Mouse (Mus musculus) T-helper 2 cell (primary cell): ENCODE results near the gene Nfix.

Experiments used
- in situ Hi-C: fragments of 300-600 bp; cut with MboI, MseI; formaldehyde crosslinking; loops from one replicate; pipeline ENCODE4 v1.15.1; 2025; ENCODE audit warnings: high pct_unique_total_duplicates

Gene Nfix

DNA sequence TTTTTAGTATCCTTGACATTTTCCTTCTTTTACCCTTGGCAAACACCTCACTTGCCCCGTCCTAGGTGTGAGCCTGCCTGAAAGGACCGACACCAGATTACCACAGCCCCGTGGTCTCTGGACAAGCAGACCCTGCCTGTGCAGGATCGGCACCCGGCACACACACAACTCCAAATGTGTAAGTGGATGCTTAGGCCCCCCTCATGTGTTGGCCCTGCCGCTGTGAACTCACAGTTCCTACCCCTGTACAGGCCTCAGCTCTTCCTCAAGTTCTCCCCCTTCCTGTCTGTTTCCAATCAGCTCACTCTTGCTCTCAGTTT lies 77.7 kb downstream of the Nfix start:
- in situ Hi-C loops: no loop called here

DNA sequence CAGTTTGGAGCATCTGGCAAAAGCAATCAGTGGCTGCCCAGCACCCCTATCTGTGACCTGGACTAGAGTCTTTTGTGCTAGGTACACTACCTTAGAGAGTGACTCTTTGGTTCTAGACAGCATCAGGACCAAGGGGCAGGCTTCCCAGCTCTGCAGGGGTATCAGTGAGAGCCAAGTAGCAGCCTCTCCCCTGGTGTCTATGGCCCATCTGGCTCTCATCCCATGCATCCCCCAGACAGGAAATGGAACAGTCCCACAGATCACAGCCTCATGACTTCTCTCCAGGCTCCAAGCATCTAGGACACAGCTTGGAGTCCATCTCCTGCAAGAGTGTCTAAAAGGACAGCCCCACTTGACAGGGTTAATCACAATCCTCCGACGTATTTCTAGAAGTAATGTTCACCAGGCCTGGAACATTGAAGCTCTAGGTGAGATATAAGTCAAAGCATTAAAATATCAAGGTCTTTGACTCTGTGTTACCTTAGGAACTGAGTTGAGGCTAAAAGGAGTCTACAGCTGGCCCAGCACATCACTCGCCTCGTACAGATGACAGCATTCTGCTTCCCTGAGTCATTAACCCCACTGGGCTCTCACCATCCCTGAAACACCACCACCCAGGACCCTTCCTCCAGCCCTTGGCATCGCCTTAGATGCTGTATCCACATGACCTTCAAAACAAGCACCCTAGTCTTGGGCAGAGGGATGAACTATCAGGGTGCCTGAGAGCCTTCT lies 81.0 kb downstream of the Nfix start:
- in situ Hi-C loops: no loop called here

DNA sequence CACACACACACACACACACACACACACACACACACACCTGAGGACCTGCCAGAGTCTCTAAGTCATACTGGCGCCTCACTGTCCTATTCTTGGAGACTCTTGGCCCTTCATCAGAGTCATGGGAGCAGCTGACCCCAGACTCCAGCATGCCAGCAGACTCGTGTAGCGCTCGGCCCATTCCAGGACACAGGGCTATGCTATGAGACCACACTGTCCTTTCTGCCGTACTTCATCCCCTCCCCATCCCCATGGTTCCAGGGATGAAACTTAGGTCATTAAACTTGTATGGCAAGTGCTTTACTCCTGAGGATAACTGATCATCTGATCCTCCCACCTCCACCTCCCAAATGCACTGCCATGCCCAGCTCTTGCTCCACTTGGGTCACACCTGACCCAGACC lies 81.7 kb downstream of the Nfix start:
- in situ Hi-C loops: no loop called here

DNA sequence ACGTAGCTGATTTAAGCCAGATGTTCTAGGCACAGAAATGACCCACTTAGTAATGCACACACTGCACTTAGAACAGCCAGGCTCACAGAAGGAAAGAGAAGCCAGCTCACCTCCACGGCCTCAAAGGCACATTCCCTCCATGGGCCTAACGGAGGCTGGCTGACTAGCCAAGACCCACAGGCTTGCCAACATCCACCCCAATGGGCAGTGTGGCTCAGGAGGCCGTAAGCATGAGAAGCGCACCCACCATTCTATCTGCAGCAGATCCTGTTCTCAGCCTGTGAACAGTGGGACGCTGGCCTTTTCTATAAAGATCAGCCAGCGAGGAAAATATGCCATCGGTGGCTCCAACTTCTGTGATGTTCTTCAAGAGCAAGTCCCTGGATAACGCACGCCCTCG lies 83.4 kb downstream of the Nfix start:
- in situ Hi-C loops: no loop called here

DNA sequence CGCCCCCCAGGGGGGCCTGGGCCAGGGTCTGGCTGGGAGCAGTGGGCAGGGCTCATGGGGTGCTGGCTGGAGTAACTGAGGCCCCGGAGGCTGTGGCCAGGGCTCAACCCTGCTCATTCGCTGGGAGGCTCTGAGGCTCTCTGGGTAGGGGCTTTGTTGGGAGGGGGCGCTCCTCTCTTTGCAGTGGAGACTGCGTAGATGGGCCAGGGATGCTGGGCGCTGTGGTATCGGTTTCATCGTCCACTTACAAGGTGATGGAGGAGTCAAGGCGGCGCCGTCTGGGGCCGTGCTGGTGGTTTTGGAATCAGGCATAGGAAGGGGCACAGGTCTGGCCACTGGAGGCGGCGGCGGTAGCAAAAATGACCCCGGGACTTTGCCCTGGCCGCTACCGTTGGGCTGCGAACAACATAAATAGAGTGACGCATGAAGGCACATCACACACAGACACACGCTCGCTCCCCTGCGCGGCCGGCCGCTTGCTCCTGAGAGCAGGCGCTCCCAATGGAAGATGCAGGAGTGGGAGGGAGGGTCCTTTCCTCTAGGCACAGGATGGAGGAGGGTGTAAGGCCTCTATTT lies 84.2 kb downstream of the Nfix start:
- in situ Hi-C loops: no loop called here

DNA sequence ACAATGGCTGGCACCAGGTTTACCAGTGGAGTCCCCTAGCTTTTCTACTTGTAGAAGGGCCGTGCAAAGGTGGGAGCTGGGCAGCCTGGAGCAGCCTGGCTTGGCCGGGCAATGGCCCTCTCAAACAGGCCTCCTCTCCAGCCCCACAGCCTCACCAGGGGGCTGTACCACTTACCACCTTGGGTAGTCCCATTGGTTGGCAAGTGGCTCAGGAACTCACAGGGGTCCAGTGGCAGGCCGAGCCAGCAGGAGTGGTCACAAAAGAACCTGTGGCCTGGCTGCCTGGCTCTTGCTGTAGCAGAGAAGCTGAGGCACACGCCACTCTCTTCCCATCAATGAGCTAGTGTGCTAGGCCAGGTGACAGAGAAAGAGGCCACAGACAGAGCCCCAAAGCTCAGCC lies 86.0 kb downstream of the Nfix start:
- in situ Hi-C loops: loop anchor here (5.0 kb wide), 1 partner anchor 38 kb away; no protein-coding TSS in a partner anchor

DNA sequence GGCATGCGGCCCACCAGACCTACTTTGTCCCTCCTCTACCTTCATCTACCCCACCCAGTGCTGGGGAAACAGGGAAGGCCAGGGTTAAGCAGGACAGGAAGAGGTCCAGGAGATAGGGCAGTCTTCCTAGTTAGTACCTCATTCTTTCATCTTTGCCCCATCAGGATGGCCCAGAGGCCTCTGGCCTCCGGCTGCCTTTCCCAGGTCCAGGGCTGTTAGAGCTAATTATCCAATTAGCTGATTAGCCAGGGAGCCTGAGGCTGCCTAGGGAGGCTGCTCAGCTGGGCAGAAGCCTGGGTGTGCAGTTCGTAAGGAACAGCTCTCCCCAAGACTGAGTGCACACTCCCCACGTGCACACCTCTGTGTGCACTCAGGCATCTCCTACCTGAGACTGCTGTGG lies 86.8 kb downstream of the Nfix start:
- in situ Hi-C loops: loop anchor here (5.0 kb wide), 1 partner anchor 39 kb away; no protein-coding TSS in a partner anchor

DNA sequence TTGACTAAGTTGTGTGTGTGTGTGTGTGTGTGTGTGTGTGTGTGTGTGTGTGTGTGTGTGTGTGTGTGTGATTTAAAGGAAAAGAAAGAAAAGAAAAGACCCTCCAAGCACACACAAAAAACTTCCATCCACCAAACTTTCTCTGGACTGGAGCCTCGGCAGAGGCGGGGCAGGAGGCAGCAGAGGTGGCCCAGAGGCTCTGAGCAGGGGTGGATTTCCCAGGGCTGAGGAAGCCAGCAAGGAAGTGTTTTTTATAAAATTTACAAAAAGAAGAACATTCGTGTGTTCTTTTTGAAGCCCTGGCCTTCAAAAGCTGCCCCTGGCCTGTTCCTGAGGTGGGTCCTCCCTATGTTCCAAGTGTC lies 87.4 kb downstream of the Nfix start:
- in situ Hi-C loops: loop anchor here (5.0 kb wide), 1 partner anchor 40 kb away; no protein-coding TSS in a partner anchor

DNA sequence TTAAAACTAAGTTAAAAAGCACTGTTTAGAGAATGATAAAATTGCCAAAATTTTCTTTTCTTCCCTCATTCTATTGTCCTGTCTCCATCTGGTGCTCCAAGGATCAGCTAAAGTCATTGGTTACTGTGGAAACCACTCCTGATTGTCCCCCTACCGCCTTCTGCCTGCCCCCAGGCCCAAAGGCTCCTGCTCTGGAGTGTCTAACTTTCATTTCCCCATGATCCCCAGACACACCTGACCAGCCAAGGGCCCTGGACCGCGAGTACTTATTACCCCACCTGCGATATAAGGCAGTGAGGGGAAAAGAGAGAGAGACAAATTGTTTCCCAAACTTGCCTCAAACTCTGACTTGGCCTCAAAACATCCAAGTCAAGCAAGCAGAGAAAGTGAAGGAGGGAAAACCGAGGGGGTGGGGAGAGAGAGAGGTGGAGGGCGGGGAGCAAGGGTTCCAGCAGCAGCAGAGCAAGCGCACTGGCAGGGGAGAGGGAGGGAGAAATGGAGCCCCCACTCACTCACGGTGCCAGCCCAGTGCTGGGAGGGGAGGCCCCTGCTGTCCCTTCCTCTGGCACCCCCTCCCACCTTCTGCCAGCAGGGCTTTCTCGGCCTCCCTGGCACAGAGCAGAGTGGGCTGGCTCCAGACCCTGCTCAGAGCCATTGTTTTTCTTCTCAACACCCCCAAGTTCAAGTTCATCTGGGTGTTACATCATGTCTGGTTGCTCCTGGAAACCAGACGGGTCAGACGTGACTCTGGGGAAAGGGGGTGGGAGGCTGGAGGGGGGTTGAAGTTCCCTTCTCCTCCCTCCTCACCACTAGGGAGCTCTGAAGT lies 88.0 kb downstream of the Nfix start:
- in situ Hi-C loops: loop anchor here (5.0 kb wide), 1 partner anchor 40 kb away; no protein-coding TSS in a partner anchor

DNA sequence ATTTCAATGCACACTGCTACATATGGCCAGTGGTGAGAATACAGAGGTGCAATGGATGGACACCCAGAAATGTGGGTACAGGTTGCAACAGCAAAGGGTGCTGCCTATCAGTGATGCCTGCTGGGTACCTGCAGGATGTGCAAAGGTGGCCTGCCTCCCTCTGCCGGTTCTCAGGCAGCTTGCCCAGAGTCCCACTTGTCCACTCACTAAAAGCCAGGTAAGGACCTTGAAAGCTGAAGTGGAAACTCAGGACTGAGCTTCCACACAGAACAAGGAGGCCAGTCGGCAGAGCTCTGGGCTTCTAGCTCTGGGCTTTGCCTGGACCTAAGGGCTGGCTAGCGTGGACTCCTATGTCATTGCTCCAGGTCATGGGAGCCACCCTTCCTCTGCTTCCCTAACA lies 88.8 kb downstream of the Nfix start:
- in situ Hi-C loops: loop anchor here (5.0 kb wide), 1 partner anchor 41 kb away; no protein-coding TSS in a partner anchor

DNA sequence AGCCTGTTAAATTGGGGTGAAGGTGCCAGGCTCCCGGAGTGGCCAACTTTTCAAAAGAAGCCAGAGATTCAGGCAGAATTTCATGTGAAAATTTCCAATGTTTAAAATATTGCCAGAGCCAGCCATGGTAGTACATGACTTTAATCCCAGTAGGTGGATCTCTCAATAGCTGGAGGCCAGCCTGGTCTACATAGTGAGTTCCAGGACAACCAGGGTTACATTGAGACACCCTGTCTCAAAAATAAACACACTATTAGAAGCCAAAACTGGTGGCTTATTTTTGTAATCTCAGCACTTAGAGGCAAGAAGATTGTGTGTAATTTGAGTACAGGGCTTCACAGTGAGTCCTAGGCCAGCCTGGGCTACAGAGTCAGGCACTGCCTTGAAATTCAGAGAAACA lies 90.2 kb downstream of the Nfix start:
- in situ Hi-C loops: loop anchor here (5.0 kb wide), 2 partner anchors 42 to 102 kb away; no protein-coding TSS in a partner anchor

DNA sequence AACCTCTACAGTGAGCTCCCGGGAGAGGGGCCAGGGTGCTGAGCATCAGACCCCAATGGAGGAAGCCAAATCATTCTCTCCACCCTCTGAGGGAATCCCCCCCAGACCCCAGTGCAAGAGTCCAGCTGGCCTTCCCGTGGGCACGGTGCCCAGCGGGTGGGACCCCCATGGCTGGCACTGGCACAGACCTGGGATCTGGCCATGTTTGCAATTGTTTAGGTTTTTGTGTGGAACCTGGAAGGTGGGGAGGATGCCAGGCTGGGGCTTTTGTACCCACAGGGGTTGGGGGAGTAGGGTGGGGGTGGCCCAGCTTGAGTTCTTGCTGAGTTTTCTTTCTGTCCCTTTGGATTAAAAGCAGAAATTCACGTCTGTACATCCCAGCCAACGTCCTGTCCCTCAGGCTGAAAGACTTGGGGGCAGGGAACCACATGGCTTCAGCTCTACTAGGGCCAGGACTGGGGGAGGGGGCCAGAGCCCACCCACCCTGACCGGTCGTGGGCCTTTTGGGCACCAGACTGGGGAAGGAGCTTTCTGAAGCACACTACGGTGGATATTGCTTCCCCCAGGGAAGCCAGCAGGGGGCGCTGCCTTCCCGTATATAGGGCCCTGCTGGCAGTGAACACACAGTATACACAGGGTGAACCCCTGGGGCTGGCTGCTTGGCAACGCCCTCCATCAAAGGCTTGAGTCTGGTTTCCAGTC lies 91.2 kb downstream of the Nfix start:
- in situ Hi-C loops: loop anchor here (5.0 kb wide), 1 partner anchor 103 kb away; no protein-coding TSS in a partner anchor

DNA sequence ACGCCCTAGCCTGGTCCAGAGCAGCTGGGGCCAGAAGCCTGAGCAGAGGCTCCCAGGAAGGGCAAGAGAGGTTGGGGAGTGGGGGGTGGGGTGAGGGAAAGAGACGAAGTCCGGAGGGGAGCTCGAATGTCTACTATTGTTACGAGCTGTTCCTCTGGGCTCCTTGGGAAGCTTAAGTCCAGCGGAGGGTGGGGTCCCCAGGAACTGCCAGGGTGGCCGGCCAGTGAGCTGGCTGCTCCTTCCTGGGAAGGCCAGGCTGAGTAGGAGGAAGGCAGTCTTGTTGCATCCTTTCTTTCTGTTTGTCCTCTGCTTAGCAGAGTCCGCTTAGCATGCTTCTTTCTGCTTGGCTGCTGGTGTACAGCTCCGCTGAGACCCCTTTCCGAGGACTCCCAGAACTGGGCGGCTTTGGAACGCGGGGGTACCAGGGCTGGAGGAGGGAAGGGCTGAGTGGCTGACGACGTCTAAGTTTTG lies 92.0 kb downstream of the Nfix start:
- in situ Hi-C loops: loop anchor here (5.0 kb wide), 1 partner anchor 104 kb away; no protein-coding TSS in a partner anchor

DNA sequence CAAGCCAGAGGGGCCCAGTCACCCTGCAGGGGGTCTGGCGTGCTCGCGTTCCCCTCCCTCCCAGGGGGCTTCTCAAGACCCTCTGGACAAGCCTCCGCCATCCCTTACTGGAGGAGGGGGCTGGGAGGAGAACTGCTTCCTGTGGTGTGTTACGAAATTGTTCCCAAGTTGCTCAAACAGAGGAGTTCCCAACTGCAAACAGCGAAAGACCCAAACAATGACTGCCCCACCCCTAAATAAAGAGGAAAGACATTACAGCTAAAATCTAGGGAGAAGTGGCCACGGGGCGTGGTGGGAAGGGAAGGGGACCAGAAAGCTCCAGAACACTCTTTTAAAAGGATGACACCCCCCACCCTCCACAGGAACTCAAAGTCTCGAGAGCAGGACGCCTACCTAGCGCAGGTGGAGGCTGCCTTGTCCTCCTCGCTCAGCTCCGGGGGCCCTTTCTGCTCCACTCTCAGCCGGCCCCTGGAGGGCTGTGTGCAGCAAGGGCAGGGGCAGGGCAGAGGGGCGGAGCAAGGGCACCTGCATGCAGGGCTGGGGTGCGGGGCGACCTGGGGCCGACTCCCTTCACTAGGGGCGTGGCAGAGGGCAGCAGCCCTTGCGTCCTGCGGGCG lies 92.8 kb downstream of the Nfix start:
- in situ Hi-C loops: loop anchor here (5.0 kb wide), 1 partner anchor 105 kb away; no protein-coding TSS in a partner anchor

DNA sequence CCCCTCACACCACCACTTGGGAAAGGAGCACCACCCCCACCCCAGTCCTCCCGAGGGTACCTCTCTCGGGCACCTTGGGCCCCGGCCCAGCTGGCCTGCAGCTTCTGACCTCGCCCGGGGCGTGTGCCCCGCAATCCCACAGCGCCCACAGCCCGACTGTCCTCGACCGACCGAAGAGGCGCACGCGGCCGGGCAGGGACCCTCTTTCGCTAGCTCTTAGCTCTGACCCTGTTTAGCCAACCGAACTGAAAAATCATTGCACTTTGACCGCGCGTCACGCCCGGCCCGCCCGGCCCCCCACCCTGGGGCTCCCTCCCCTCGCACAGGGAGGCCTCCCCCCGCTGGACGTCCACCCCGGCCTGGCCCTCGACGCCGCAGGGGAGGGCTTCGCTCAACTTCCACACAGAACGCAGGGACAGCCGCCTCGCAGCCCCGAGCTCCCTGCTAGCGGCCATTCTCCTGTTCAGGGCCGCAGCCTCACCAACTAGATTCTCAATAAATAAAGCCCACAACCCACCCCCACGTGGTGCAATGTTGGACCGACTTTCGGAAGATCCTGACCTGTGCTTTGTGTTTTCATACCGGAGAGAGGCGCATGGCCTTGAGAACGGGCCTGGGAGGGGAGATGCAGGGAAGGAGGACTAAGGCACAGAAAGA lies 93.4 kb downstream of the Nfix start:
- in situ Hi-C loops: loop anchor here (5.0 kb wide), 1 partner anchor 106 kb away; no protein-coding TSS in a partner anchor

DNA sequence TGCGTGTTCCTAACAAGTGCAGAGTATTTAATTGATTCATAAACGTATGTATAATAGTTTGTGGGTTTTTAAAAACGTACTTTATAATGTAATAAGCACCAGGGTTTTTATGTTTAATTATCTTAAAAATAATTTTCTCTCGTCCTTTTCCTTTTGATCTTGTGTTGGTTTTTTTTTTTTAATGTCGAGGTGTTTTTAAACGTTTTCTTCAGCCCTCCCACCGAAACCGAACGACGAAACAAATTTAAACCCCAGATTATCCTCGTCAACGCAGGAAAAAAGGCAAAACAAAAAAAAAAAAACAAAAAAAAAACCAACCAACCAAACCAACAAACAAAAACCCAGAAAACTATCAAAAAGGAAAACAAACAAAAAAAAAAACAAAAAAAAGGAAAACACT lies 94.2 kb downstream of the Nfix start:
- in situ Hi-C loops: loop anchor here (5.0 kb wide), 1 partner anchor 106 kb away; no protein-coding TSS in a partner anchor

DNA sequence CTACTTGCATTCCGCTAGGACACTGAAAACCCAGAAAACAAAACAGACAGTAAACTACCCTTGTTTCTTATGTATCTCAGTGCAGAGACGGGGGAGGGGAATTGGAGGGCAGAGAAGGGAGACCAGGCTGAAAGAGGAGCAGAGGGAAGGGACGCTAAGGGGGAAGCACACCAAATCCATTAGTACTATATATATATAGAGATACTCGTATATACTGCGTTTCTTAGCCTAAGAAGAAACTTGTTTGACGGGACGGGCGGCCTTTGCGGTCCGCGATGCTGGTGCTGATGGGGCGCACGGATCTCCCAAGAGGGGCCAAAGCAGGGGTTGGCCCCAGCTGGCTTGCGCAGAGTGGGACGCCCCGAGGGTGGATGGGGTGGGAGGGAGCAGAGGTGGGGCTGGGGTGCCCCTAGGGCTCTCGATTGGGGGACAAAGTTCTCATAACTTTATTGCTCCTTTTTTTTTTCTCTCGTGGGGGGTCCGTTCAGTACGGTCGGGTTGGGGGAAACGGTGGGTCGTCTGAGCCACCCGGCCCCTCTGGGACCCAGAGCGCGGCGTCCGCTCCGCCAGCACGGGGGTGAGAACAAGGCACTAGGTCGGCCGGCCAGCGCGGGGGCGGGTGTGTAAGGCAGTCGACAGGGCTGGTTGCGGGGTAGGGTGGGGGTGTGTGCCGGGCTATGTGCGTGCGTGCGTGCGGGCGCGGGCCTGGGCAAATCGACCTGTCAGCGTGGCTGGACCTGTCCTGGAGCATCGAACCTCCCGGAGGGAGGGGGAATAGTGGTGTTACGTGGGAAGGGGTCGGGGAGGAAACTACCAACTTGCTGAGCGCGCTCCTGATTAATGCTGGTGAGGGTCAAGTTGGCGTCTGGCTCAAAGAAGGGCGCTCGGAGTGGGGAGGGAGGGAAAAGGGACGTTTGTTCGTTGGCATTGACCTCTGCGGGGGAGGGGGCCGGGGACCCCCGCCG lies 95.0 kb downstream of the Nfix start:
- in situ Hi-C loops: loop anchor here (5.0 kb wide), 1 partner anchor 107 kb away; no protein-coding TSS in a partner anchor

DNA sequence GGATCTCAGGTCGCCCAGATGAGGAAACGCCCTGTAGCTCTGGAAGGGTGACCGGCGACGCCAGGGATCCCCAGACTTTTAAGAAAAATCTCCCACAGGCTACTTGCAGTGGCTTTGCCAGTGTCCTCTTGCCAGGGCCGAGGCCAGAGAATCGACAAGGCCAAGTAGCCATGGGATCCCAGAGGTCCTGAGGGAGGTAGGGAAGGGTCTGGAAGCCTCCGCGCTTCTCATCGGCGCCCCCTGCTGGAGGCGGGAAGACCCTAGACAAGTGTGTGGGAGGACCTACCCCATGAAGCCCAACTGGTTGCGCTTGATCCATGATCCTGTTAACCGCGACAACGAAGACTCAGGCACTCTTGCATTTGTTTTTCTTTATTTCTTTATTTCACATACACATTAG lies 95.8 kb downstream of the Nfix start:
- in situ Hi-C loops: no loop called here
